Mouse (Mus musculus) adipose tissue, adult 10 weeks (tissue): Measurements from ENCODE around the gene Eif2a. TPM values are rescaled to one million over a fixed set of nuclear protein-coding genes. Genes with fewer than 3 reads are reported as not detected.

ENCODE experiments used
- polyA plus RNA-seq: library from polyadenylated mRNA; stranded (reverse); fragments of 350-450 nt; fragmentation: Illumina TruSeq; extraction: RNeasy Lipid Tissue Mini Kit (QIAGEN cat#74804); gene quantifications from one replicate; pipeline ENCODE4 v1.2.3, GENCODE M21; 2014; ENCODE audit warnings: low read depth, low replicate concordance

Gene Eif2a
- polyA plus RNA-seq: 34.7 TPM

DNA sequence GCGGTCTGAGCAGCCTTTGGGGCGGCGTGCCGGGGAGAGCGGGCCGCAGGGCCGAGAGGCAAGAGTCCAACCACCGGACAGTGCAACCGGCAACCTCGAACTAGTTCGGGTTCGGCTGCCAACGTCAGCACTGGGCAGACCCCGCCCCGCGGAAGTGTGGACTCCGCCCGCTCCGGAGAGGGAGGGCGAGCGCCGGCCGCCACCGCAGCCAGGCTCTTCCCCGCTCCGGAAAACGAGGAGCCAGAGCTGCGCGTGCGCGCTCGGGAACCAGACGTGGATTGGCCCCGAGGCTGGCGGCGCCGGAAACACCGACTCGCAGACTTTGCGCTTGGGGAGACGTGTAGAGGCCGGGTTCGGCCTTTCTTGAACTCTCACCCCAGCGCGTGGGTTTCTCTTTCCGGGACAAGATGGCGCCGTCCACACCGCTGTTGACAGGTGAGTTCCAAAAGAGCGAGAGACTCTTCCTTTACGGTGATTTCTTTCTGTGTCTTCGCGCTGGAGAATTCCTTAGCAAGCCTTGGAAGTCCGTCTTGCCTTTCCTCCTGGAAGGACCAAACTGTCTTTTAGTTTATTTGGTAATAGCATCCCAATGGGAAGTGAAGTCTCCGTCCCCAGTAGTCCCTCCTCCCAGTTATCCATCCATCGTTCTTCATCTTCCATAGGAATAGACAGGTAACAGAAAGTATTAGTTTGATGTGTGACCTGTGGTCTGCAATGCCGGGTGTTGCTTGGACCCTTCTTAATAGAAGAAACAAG is at the start of gene Eif2a, which contains the start of gene Serp1:
Gene Eif2a (plus strand): TSS at position 170 of the 756 bp plus-strand sequence.
Gene Serp1 (minus strand): TSS at position 241 of the 756 bp plus-strand sequence.

DNA sequence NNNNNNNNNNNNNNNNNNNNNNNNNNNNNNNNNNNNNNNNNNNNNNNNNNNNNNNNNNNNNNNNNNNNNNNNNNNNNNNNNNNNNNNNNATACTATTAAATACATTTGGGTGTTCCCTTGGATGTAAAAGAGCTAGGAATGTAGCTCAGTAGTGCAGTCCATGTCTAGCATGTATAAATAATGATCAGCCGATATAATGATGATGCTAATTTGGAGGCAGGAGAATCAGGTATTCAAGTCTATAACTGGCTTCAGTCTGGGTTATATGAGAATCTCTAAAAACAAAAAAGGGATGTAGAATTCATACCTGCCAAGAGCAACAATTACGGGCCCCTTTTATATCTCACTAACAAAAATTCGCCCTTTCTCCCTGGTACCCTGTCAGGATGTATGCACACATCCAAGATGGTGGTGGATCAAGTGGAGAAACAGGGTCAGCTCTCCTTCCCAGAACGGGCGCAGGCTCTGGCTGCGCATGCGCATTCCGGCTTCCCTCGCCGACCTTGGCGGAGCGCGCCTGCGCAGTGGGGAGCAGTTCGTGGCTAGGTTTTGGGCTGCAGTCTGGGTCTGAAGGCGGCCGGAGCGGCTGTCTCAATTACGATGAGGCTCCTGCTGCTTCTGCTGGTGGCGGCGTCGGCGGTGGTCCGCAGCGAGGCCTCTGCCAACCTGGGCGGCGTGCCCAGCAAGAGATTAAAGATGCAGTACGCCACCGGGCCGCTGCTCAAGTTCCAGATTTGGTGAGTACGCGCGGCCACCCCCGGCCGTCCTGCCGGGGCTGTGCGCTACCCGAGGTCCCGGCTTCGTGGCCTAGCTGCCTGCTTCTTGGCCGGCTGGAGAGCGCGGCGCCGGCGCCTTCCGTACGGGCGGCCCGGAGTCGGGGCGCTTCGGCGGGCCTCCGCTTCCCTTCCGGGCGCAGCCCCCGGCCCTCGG is 50.8 kb downstream of the Eif2a start, which contains the start of gene Selenot:
Gene Selenot (plus strand): TSS at position 500 of the 930 bp plus-strand sequence.

Other genes with a start within 250 kb of the Eif2a start
- 11.8 TPM for gene Tsc22d2, start 111.1 kb upstream of the Eif2a start, polyA plus RNA-seq
- 117 TPM for gene Serp1, start 71 bp downstream of the Eif2a start, polyA plus RNA-seq
- 101 TPM for gene Selenot, start 50.8 kb downstream of the Eif2a start, polyA plus RNA-seq
- 1.8 TPM for gene Erich6, start 111.4 kb downstream of the Eif2a start, polyA plus RNA-seq
- gene Siah2, start 166.6 kb downstream of the Eif2a start, polyA plus RNA-seq: 7.6 TPM